In genomic region chr1:131091481-131091880, GRCm38 (mm10) we compare ENCODE assay signal across 22 mouse cellular contexts. TPM values are rescaled to one million over a fixed set of nuclear protein-coding genes. Genes with fewer than 3 reads are reported as not detected.
DNase-seq lines count a peak whose midpoint lies in the region; ATAC-seq and TF ChIP-seq lines count a peak whose summit lies in the region.
"Had no signal": no experiment of that assay in that cellular context is flagged by ENCODE, and none has a peak within 500 bp of the region (broad histone marks: within the 10 kb centered on the region; RNA-seq: fewer than 3 reads in every experiment).

No protein-coding gene starts in this region.

- no peaks in the 10 kb centered on the region for H3K27me3 ChIP-seq in kidney, adult 2 months (replicated peaks; ENCODE audit: control insufficient read depth, insufficient read depth, low read length)
- H3K27me3 ChIP-seq in heart, embryonic 11.5 days (ENCODE audit: control insufficient read depth, insufficient read depth, low read length): no peaks in the 10 kb centered on the region
- H3K27me3 ChIP-seq in heart, embryonic 16.5 days (ENCODE audit: control insufficient read depth, insufficient read depth, low read length): no peaks in the 10 kb centered on the region
- H3K27me3 ChIP-seq in hindbrain, embryonic 11.5 days (ENCODE audit: control insufficient read depth, insufficient read depth, low read length): no peaks in the 10 kb centered on the region
- H3K27me3 ChIP-seq: forebrain, embryonic 13.5 days; limb, embryonic 15.5 days; midbrain, embryonic 13.5 days had no signal

- H3K4me1 ChIP-seq in kidney, adult 2 months (ENCODE audit: control insufficient read depth, insufficient read depth, low read length): peaks cover 79% of the 10 kb centered on the region
- peaks cover 95% of the 10 kb centered on the region for H3K4me1 ChIP-seq in heart, embryonic 11.5 days (ENCODE audit: control insufficient read depth, insufficient read depth, low read length)
- H3K4me1 ChIP-seq in heart, embryonic 16.5 days (ENCODE audit: control insufficient read depth, insufficient read depth, low read length): peaks cover 92% of the 10 kb centered on the region
- 0 out of 2 replicates have a peak, but pooled peaks cover 3% of the 10 kb centered on the region for H3K4me1 ChIP-seq in hindbrain, embryonic 11.5 days (replicated peaks; ENCODE audit: control insufficient read depth, insufficient read depth, low read length)

- no peaks in the 10 kb centered on the region for H3K9me3 ChIP-seq in heart, embryonic 11.5 days (replicated peaks; ENCODE audit: control insufficient read depth, low read length)
- H3K9me3 ChIP-seq in heart, embryonic 16.5 days (replicated peaks; ENCODE audit: control insufficient read depth, low read length): no peaks in the 10 kb centered on the region
- no peaks in the 10 kb centered on the region for H3K9me3 ChIP-seq in hindbrain, embryonic 11.5 days (ENCODE audit: control insufficient read depth, low read length)
- H3K9me3 ChIP-seq: forebrain, embryonic 13.5 days; G1E; limb, embryonic 10.5 days; limb, embryonic 15.5 days; midbrain, embryonic 13.5 days had no signal

- peak overlapping the region; percentile 51 for H3K4me3 ChIP-seq in gastrocnemius, adult 2 months
- no peak overlapping the region for H3K4me3 ChIP-seq in kidney, adult 2 months (ENCODE audit: insufficient read depth, low read depth, low read length)
- no peak overlapping the region for H3K4me3 ChIP-seq in heart, embryonic 11.5 days (ENCODE audit: low read depth, low read length)
- no peak overlapping the region for H3K4me3 ChIP-seq in heart, embryonic 16.5 days (ENCODE audit: low read length)
- no peak overlapping the region for H3K4me3 ChIP-seq in hindbrain, embryonic 11.5 days (ENCODE audit: low read depth, low read length)
- H3K4me3 ChIP-seq: forebrain, embryonic 13.5 days; limb, embryonic 10.5 days; limb, embryonic 15.5 days; midbrain, embryonic 13.5 days had no signal

- H3K27ac ChIP-seq in gastrocnemius, adult 2 months: peak overlapping the region; percentile 93
- peak overlapping the region; percentile 3; the same call in 1 of the 2 replicates for H3K27ac ChIP-seq in kidney, adult 2 months (ENCODE audit: insufficient read depth, low read depth, low read length)
- H3K27ac ChIP-seq in heart, embryonic 11.5 days (ENCODE audit: low read depth, low read length): peak overlapping the region; percentile 92
- H3K27ac ChIP-seq in heart, embryonic 16.5 days (ENCODE audit: low read length): peak overlapping the region; percentile 97
- no peak overlapping the region for H3K27ac ChIP-seq in hindbrain, embryonic 11.5 days (ENCODE audit: low read depth, low read length)
- H3K27ac ChIP-seq: forebrain, embryonic 13.5 days; hindbrain, embryonic 14.5 days; limb, embryonic 10.5 days; limb, embryonic 15.5 days; midbrain, embryonic 13.5 days had no signal

- 48% methylated on average over 3 of the region's 3 CpGs for WGBS in kidney, adult 2 months
- 60% methylated on average over 3 of the region's 3 CpGs for WGBS in heart, embryonic 11.5 days (ENCODE audit: insufficient replicate concordance)
- WGBS in heart, embryonic 16.5 days: 36% methylated on average over 3 of the region's 3 CpGs
- whole genome bisulfite sequencing in hindbrain, embryonic 11.5 days: 89% methylated on average over 3 of the region's 3 CpGs

- no peak for TF ChIP-seq CTCF in gastrocnemius, adult 2 months (IDR thresholded peaks at IDR 0.05)
- TF ChIP-seq CTCF in kidney, adult 2 months (conservative IDR thresholded peaks at IDR 0.05; ENCODE audit: insufficient read depth, insufficient read length, low read depth, low read length): no peak

- no peak for ATAC-seq in heart, embryonic 11.5 days (replicated peaks; ENCODE audit: insufficient number of reproducible peaks, low FRiP score, low TSS enrichment)
- no peak for ATAC-seq in heart, embryonic 16.5 days (replicated peaks; ENCODE audit: extremely low read depth, insufficient read depth, low FRiP score)
- no peak for ATAC-seq in hindbrain, embryonic 11.5 days (ENCODE audit: low FRiP score)
- ATAC-seq: forebrain, embryonic 13.5 days; intestine, postnatal 0 days; midbrain, embryonic 13.5 days had no signal

- intact Hi-C loops in gastrocnemius, adult 2 months (cut with DNase I): no loop called here

- no peak overlapping the region for H3K9ac ChIP-seq in heart, embryonic 11.5 days (ENCODE audit: low read depth, low read length)
- H3K9ac ChIP-seq in heart, embryonic 16.5 days (ENCODE audit: low read length): peak overlapping the region; percentile 66
- H3K9ac ChIP-seq in hindbrain, embryonic 11.5 days (ENCODE audit: low read depth, low read length): no peak overlapping the region
- H3K9ac ChIP-seq: forebrain, embryonic 13.5 days; hindbrain, embryonic 14.5 days; limb, embryonic 15.5 days; midbrain, embryonic 13.5 days had no signal

- TF ChIP-seq POLR2A in kidney, adult 2 months (IDR thresholded peaks at IDR 0.05; ENCODE audit: low read depth, low read length): no peak

- H3K36me3 ChIP-seq in kidney, adult 2 months (ENCODE audit: control insufficient read depth, insufficient read depth, low read length): no peaks in the 10 kb centered on the region
- no peaks in the 10 kb centered on the region for H3K36me3 ChIP-seq in heart, embryonic 11.5 days (ENCODE audit: control insufficient read depth, insufficient read depth, low read length)
- no peaks in the 10 kb centered on the region for H3K36me3 ChIP-seq in heart, embryonic 16.5 days (ENCODE audit: control insufficient read depth, insufficient read depth)
- H3K36me3 ChIP-seq in hindbrain, embryonic 11.5 days (ENCODE audit: control insufficient read depth, insufficient read depth, low read length): no peaks in the 10 kb centered on the region
- H3K36me3 ChIP-seq: limb, embryonic 15.5 days; midbrain, embryonic 13.5 days had no signal

- peak overlapping the region; percentile 47; the same call in 1 of the 2 replicates for H3K4me2 ChIP-seq in heart, embryonic 11.5 days
- peak overlapping the region; percentile 53; the same call in 1 of the 2 replicates for H3K4me2 ChIP-seq in heart, embryonic 16.5 days (ENCODE audit: low read depth, low read length)
- no peak overlapping the region for H3K4me2 ChIP-seq in hindbrain, embryonic 11.5 days (replicated peaks; ENCODE audit: low read depth, low read length)
- H3K4me2 ChIP-seq: forebrain, embryonic 13.5 days; hindbrain, embryonic 14.5 days; limb, embryonic 15.5 days; midbrain, embryonic 13.5 days had no signal

- no peak for DNase-seq in gastrocnemius, adult 2 months
- no peak for DNase-seq in gastrocnemius, postnatal 10 days
- DNase-seq in kidney, adult 2 months: no peak
- DNase-seq in kidney, postnatal 25 days: no peak
- DNase-seq in thymus, postnatal 36 days: no peak
- DNase-seq in hindbrain, embryonic 11.5 days (ENCODE audit: low spot score): no peak
- DNase-seq: adrenal gland, postnatal 10 days; cerebellum, adult 11 months; cerebellum, adult 9-10 months; cerebellum, postnatal 36 days; gastrocnemius, postnatal 36 days; kidney, postnatal 14 days; thymus, adult 2 months had no signal

RNA-seq across cellular contexts. Expression of gene Mapkapk2, which starts 6.1 kb away (rescaled TPM):
- total RNA-seq in gastrocnemius, adult 2 months (2021): 100 to 1,000 TPM; 203 to 251 TPM
- 100 to 1,000 TPM; 171 to 177 TPM for total RNA-seq in gastrocnemius, postnatal 10 days (2021)
- polyA plus RNA-seq in kidney, adult 2 months (2012; rRNA removed): 95.3 and 99.5 TPM in 2 replicates
- 51.4 and 57.6 TPM in 2 replicates for polyA plus RNA-seq in heart, embryonic 11.5 days (2014; fragmentation: Nextera tagmentation; extraction: Ambion mirVana)
- 61.4 and 66.8 TPM in 2 replicates for polyA plus RNA-seq in heart, embryonic 16.5 days (2015; fragmentation: Nextera tagmentation; extraction: Ambion mirVana)
- polyA plus RNA-seq in hindbrain, embryonic 11.5 days (2014; fragmentation: Nextera tagmentation; extraction: Ambion mirVana): 39.8 and 43.7 TPM in 2 replicates

RNA-seq across cellular contexts. Expression of gene Dyrk3, which starts 46.7 kb away (rescaled TPM):
- total RNA-seq in gastrocnemius, adult 2 months (2021): not detected
- total RNA-seq in gastrocnemius, postnatal 10 days (2021): under 1 TPM; 0.12 to 0.14 TPM
- 0.94 and 1.4 TPM in 2 replicates for polyA plus RNA-seq in kidney, adult 2 months (2012; rRNA removed)
- polyA plus RNA-seq in heart, embryonic 11.5 days (2014; fragmentation: Nextera tagmentation; extraction: Ambion mirVana): 3.7 and 4.0 TPM in 2 replicates
- 1.8 and 2.1 TPM in 2 replicates for polyA plus RNA-seq in heart, embryonic 16.5 days (2015; fragmentation: Nextera tagmentation; extraction: Ambion mirVana)
- 10.6 and 11.6 TPM in 2 replicates for polyA plus RNA-seq in hindbrain, embryonic 11.5 days (2014; fragmentation: Nextera tagmentation; extraction: Ambion mirVana)
- total RNA-seq: gastrocnemius, postnatal 36 days had no signal
